Mouse (Mus musculus): ENCODE measurements around the gene Commd9. TPM values are rescaled to one million over a fixed set of nuclear protein-coding genes. Genes with fewer than 3 reads are reported as not detected.

Gene Commd9
- 17.9 and 21.7 TPM in 2 replicates for polyA plus RNA-seq (2012; rRNA removed)

GRCm38 (mm10) chr2:101885768-101886438 lies at the start of gene Commd9:
Gene Commd9, plus strand, starts transcription at chr2:101886247.

GRCm38 (mm10) chr2:101882998-101883397 lies 3.0 kb upstream of the Commd9 start, which contains the start of gene Prr5l:
Gene Prr5l, minus strand, starts transcription at chr2:101883027.

Other genes starting within 250 kb of the Commd9 start
- gene Rag1, start 236.7 kb upstream of the Commd9 start, polyA plus RNA-seq (2012; rRNA removed), result not detected in 2 replicates
- 0.91 TPM in 1 of 2 replicates, not detected in the other for gene B230118H07Rik, start 236.7 kb upstream of the Commd9 start, polyA plus RNA-seq (2012; rRNA removed)
- gene Traf6, start 207.8 kb upstream of the Commd9 start, polyA plus RNA-seq (2012; rRNA removed), result 1.5 and 2.7 TPM in 2 replicates
- 0.17 and 0.51 TPM in 2 replicates for gene Prr5l, start 3.2 kb upstream of the Commd9 start, polyA plus RNA-seq (2012; rRNA removed)

Measured in stomach, adult 2 months (tissue).